Mouse (Mus musculus) hindbrain, embryonic 11.5 days (tissue): ENCODE data around the gene Wdr19. TPM values are rescaled to one million over a fixed set of nuclear protein-coding genes. Genes with fewer than 3 reads are reported as not detected.
A peak's percentile ranks its signal among the peaks of the same experiment; 100 is the strongest.
"Not testable (repeated sequence)": the region's sequence is repeated elsewhere in the genome, so short reads cannot be mapped to it uniquely, and the experiment has no call there.

ENCODE experiments used
- ATAC-seq: fragments of 200-750 bp; cut with Nextera tagmentation; 2 replicates; pipeline ENCODE4 v1.8.0; 2017; ENCODE audit warnings: mild to moderate bottlenecking, moderate TSS enrichment, moderate library complexity; ENCODE audit not compliant: low FRiP score
- DNase-seq: peaks from one replicate; pipeline ENCODE4 v3.0.0-alpha.2; 2015; ENCODE audit warnings: low spot score
- H3K27ac ChIP-seq: fragments of 300-500 bp; sonication (generic); 2 replicates; pipeline ENCODE4 v1.5.1; 2014; ENCODE audit warnings: mild to moderate bottlenecking, low read depth, low read length
- H3K27me3 ChIP-seq: fragments of 300-500 bp; sonication (generic); 2 replicates; pipeline ENCODE4 v1.6.1; 2014; ENCODE audit warnings: mild to moderate bottlenecking, low read length, moderate library complexity, mixed read lengths; ENCODE audit not compliant: control insufficient read depth, insufficient read depth
- H3K36me3 ChIP-seq: fragments of 300-500 bp; sonication (generic); 2 replicates; pipeline ENCODE4 v1.6.1; 2014; ENCODE audit warnings: mild to moderate bottlenecking, low read length, moderate library complexity, mixed read lengths; ENCODE audit not compliant: control insufficient read depth, insufficient read depth
- H3K4me1 ChIP-seq: fragments of 300-500 bp; sonication (generic); replicated peaks from 2 replicates; pipeline ENCODE4 v1.6.1; 2014; ENCODE audit warnings: low read length, mixed read lengths; ENCODE audit not compliant: control insufficient read depth, insufficient read depth
- H3K4me2 ChIP-seq: fragments of 300-500 bp; sonication (generic); replicated peaks from 2 replicates; pipeline ENCODE4 v1.6.1; 2014; ENCODE audit warnings: mild to moderate bottlenecking, low read depth, low read length
- H3K4me3 ChIP-seq: fragments of 300-500 bp; sonication (generic); 2 replicates; pipeline ENCODE4 v1.5.1; 2014; ENCODE audit warnings: low read depth, low read length
- H3K9ac ChIP-seq: fragments of 300-500 bp; sonication (generic); 2 replicates; pipeline ENCODE4 v1.6.1; 2014; ENCODE audit warnings: low read depth, low read length
- H3K9me3 ChIP-seq: fragments of 300-500 bp; sonication (generic); 2 replicates; pipeline ENCODE4 v1.6.1; 2016; ENCODE audit warnings: low read length; ENCODE audit not compliant: control insufficient read depth
- WGBS: fragments of 180-500 bp; shearing (Covaris S2); extraction: QIAGEN DNeasy Blood & Tissue Kit; methylation state at CpG from one replicate; pipeline ENCODE4 v1.1.7; 2014; 5-methylcytosine and 5-hydroxymethylcytosine counted together
- polyA plus RNA-seq: library from polyadenylated mRNA; unstranded; fragments of >200 nt; fragmentation: Nextera tagmentation; extraction: Ambion mirVana; gene quantifications from 2 replicates; pipeline ENCODE4 v1.2.1, GENCODE M21; 2014

The Wdr19 gene
- polyA plus RNA-seq, 1 experiment from 2014 or later: 13.9 TPM

DNA sequence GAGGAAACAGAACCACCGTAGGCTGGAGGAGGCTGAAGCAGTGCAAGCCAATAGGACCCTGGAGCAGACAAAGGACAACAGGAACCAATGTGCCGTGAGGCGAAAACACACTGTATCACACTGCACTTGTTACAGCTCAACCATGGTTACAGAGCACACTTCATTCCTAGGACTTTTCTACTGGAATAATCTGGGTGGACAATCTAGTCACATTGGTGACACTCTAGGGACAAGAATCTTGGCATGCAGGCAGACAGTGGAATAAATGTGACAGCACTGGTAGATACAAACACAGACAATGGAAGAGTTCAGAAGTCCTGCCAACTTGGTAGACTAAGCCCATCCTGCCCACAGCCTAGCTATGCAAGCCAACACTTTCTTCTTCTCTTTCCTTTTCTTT lies 81.7 kb downstream of the Wdr19 start:
- H3K4me2 ChIP-seq: no peak overlapping the region
- no peaks in the 10 kb centered on the region for H3K9me3 ChIP-seq
- H3K27ac ChIP-seq: no peak overlapping the region
- no peak overlapping the region for H3K9ac ChIP-seq
- no peak for ATAC-seq
- H3K4me1 ChIP-seq: no peaks in the 10 kb centered on the region
- WGBS: 96% methylated on average over 3 of the region's 3 CpGs
- no peaks in the 10 kb centered on the region for H3K27me3 ChIP-seq
- no peak for DNase-seq
- peaks cover 7% of the 10 kb centered on the region; the same call in 1 of the 2 replicates for H3K36me3 ChIP-seq
- no peak overlapping the region for H3K4me3 ChIP-seq

DNA sequence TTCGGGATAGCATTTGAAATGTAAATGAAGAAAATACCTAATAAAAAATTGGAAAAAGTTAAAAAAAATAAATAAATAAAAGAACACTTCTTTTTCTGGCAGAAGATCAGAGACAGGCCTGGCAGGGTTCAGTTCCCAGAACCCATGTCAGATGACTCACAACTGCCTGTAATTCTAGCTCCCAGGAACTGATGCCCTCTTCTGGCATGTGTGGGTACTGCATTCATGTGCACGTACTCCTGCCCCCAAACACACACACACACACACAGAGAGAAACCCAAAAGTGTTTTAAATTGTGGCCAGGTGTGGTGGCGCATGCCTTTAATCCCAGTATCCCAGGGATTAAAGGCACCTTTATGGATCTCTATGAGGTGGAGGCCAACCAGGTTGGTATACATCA lies 84.7 kb downstream of the Wdr19 start:
- H3K4me2 ChIP-seq: no peak overlapping the region
- DNase-seq (peak; percentile 30), ATAC-seq (no peak)
- H3K9ac ChIP-seq: no peak overlapping the region
- no peak overlapping the region for H3K4me3 ChIP-seq
- peaks cover 10% of the 10 kb centered on the region; the same call in 1 of the 2 replicates for H3K36me3 ChIP-seq
- H3K9me3 ChIP-seq: no peaks in the 10 kb centered on the region
- no peak overlapping the region for H3K27ac ChIP-seq
- H3K4me1 ChIP-seq: no peaks in the 10 kb centered on the region
- WGBS: 98% methylated on average over 3 of the region's 3 CpGs
- no peaks in the 10 kb centered on the region for H3K27me3 ChIP-seq

DNA sequence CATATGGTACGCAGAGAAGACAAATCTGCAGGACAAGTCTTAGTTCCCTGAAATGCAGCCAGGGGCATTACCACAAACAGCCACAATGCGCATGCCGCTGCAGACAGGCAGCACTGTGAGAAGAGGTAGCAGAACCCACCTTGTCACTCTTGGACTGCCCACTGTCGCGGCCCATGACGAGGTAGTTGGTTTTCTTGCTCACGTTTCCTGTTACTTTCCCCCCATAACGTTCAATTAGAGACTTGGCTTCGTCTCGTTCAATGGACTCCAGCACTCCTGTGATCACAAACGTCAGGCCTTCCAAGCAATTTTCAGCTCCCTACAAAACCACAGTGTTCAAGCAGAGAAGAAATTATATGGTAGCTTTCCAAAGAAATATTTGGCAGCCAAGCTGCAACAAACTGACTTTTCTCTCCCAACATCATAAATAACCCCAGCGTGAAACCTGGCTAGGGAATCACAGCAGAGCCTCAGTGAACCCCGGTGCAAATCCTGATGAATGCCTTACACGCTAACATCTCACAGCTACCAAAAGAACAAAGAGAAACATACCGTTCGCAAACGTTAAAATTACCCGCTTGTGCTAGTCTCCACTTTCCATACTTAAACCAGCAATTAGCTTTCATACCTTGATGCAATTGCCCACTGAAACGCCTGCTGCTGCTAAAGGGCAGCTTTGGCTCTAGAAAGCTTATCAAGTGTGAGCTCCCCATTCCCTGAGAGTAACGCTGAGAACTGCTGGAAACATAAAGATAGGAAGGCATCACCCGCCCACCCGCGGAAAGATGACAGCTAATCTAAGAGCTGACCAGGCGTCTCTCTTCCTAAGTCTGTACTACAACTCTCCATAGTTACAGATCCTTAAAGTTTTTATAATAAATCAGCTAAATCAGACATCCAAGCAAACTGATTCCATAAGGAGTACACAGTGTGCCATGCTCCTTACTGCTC lies 88.5 kb downstream of the Wdr19 start:
- H3K4me1 ChIP-seq: no peaks in the 10 kb centered on the region
- no peak overlapping the region for H3K4me3 ChIP-seq
- H3K27ac ChIP-seq: no peak overlapping the region
- peaks cover 10% of the 10 kb centered on the region; the same call in 1 of the 2 replicates for H3K36me3 ChIP-seq
- H3K9me3 ChIP-seq: no peaks in the 10 kb centered on the region
- no peak overlapping the region for H3K9ac ChIP-seq
- DNase-seq: no peak
- 93% methylated on average over 24 of the region's 24 CpGs for WGBS
- H3K27me3 ChIP-seq: no peaks in the 10 kb centered on the region
- ATAC-seq: no peak
- no peak overlapping the region for H3K4me2 ChIP-seq

DNA sequence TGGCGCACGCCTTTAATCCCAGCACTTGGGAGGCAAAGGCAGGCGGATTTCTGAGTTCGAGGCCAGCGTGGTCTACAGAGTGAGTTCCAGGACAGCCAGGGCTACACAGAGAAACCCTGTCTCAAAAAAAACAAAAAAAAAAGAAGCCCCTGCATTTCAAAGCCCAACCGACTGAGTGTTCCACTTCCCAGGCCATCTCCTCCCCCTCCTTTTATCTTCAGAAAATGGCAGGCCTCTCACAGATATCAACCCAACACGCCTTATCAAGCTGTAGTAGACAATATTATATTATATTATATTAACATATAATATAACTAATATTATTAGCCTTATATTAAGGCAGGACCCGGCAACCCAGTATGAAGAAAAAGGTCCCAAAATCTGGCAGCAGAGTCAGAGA lies 89.5 kb downstream of the Wdr19 start:
- not testable (repeated sequence) for H3K27me3 ChIP-seq, H3K4me2 ChIP-seq, H3K36me3 ChIP-seq, H3K27ac ChIP-seq, ATAC-seq, H3K9me3 ChIP-seq, H3K9ac ChIP-seq, DNase-seq, H3K4me3 ChIP-seq, H3K4me1 ChIP-seq
- 91% methylated on average over 8 of the region's 8 CpGs for WGBS

DNA sequence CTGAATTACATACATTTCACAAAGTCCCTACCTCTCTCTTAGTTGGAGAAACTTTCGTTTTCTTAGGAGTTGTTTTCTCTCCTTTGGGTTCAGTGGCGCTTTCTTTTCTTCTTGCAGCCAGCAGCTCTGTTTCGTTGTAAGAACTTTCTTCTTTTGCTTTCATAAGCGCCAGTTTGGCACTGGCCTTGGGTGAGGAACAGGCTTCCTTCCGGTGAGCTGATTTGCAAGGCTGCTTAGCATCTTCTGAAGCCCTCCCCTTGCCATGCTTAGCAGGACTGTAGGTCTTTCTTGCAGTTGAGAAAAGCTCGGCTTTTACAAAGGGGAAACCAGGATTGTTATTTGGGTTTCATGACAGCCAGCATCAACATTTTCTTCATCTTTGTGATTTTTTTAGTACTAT lies 94.1 kb downstream of the Wdr19 start:
- 94% methylated on average over 6 of the region's 6 CpGs for WGBS
- no peak overlapping the region for H3K9ac ChIP-seq
- no peak overlapping the region for H3K27ac ChIP-seq
- no peak for ATAC-seq
- H3K4me3 ChIP-seq: no peak overlapping the region
- no peaks in the 10 kb centered on the region for H3K9me3 ChIP-seq
- H3K4me1 ChIP-seq: no peaks in the 10 kb centered on the region
- no peak for DNase-seq
- no peaks in the 10 kb centered on the region for H3K27me3 ChIP-seq
- 0 out of 2 replicates have a peak, but pooled peaks cover 2% of the 10 kb centered on the region for H3K36me3 ChIP-seq
- no peak overlapping the region for H3K4me2 ChIP-seq

DNA sequence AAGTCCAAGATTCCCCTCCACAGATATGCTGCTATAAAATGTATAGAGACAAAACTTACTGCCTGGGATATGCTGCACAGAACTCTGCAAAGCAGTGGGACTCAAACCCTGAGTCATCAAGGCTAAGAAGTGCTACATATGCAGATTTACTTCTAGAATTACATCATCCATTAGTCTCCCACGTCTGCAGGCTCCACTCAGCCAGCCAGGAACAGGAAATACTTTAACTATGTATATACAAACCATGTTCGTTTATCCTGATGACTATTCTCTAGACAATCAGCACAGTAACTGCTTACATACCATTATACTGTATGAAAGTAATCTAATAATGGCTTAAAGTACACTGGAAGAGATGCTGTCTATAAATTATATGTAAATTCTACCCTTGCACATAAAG lies 94.8 kb downstream of the Wdr19 start:
- Histone ChIP-seq H3K4me3 (no peak overlapping the region), H3K27me3 (no peaks in the 10 kb centered on the region), H3K9ac (no peak overlapping the region), H3K4me1 (no peaks in the 10 kb centered on the region), H3K9me3 (no peaks in the 10 kb centered on the region), H3K36me3 (0 out of 2 replicates have a peak, but pooled peaks cover 2% of the 10 kb centered on the region), H3K4me2 (no peak overlapping the region), H3K27ac (no peak overlapping the region)
- no peak for DNase-seq
- no peak for ATAC-seq
- WGBS: 75% methylated on average over 2 of the region's 2 CpGs

DNA sequence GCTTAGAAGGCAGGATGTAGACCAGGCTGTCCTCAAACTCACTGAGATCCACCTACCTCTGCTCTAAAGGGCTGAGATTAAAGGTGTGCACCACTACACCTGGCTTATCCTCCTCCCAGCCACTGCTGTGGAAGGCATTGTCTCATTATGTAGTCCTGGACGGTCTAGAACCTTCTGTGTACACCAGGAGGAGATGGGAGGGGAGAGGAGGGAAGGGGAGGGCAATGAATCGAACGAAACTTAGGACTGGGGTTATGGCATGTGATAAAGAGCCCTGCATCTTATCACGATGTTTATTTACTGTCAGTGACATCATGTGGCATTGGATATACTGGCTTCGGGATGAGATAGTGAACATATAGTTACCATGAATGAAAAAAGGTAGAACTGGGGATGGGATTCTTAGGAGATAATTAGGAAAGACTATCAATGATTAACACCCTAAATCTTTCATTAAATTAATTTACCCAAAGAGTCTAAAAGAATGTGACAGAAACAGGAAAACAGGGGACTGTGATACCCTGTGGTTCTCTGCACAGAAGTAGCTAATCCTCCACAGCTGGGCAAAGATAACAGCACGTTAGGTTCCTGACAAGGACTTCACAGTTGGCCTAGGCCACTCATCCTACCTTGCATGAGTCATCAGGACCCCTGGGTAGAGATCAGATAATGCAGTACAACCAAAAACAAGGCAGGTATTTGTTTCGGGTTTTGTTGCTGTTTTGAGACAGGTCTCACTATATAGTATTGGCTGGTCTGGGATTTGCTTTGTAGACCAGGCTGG lies 98.9 kb downstream of the Wdr19 start:
- Histone ChIP-seq H3K9me3 (no peaks in the 10 kb centered on the region), H3K9ac (no peak overlapping the region), H3K4me1 (no peaks in the 10 kb centered on the region), H3K27me3 (no peaks in the 10 kb centered on the region), H3K36me3 (0 out of 2 replicates have a peak, but pooled peaks cover 2% of the 10 kb centered on the region), H3K4me2 (no peak overlapping the region), H3K27ac (no peak overlapping the region), H3K4me3 (no peak overlapping the region)
- ATAC-seq: no peak
- no peak for DNase-seq
- 89% methylated on average over 7 of the region's 7 CpGs for WGBS

DNA sequence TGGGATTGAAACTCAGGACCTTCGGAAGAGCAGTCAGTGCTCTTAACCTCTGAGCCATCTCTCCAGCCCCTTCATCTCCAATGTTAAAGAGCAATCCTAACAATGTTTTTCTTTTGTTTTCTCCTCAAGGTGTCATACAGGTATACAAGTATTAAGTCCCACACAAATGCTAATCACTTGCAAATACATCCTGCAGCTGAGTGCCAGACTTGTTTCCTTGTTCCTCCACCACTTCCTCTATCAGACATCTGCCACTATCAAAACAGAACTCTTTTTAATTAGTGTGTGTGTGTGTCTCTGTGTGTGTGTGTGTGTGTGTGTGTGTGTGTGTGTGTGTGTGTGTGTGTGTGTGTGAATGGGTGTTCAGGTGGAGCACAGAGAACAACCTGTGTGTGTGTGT lies 100.1 kb downstream of the Wdr19 start:
- H3K4me1 ChIP-seq, H3K36me3 ChIP-seq, H3K27ac ChIP-seq, H3K4me2 ChIP-seq, DNase-seq, H3K9me3 ChIP-seq, H3K9ac ChIP-seq, H3K27me3 ChIP-seq, H3K4me3 ChIP-seq, ATAC-seq: not testable (repeated sequence)
- 97% methylated on average over 1 of the region's 1 CpGs for WGBS
